Mouse (Mus musculus): ENCODE measurements around the gene Cdc123.

Gene Cdc123

DNA sequence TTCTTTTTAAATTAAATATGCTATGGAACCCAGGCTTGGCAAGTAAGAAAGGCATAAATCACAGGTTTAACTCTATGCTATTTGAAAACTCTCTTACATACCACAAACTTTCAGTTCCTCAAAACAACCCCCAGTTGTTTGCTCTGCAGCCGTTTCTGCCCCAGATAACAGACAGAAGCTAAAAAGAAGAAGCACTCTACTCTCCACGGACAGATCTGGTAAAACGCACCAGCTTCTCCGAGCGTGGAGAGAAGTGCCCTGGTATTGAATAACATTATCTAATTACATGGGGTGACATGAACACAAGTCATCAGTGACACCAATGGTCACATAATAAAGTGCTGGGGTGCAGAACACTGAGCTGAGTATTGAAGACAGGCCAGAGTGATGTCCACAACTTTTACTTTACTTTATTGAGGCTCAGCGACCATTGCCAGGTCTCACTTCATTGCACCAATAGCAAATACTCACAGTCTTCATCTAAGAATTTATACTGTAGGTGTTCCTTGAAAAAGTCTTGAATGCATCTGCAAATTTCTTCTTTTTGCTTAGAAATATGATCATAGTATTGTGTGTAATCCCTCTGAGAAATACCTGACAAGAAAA is 40.4 kb downstream of the Cdc123 start:
- DNase-seq (ENCODE audit: low spot score in 2 of 2) = peak in 1 of 2 experiments; percentile 49

- no peak for DNase-seq (ENCODE audit: low spot score in 2 of 2)
Measured at GRCm38 (mm10) chr2:5801927-5802590, 42.9 kb downstream of the Cdc123 start.

DNA sequence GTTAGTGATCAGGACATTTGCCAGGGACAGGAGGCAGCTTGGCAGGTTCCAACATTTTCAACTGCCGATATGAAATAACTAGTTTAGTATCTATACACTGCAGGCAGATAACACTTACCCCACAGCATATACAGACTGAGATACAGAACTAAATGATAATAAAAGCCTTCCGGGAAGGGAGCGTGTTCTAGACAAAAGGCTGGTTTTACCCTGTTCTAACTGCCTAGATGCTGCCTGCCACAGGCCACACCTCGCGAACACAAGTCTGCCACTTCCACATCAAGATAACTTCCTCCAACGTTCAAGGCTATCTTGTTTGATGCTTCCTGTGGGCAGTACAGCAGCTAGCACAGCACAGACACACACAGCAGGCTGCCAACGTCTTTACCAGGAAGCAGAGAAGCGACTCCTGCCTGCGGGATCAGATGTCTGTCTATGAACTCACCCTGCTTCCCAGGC is 43.8 kb downstream of the Cdc123 start:
- peak in 1 of 2 experiments; percentile 50 for DNase-seq (ENCODE audit: low spot score in 2 of 2)

- DNase-seq (ENCODE audit: low spot score in 2 of 2) = no peak
Measured at GRCm38 (mm10) chr2:5797816-5798672, 46.9 kb downstream of the Cdc123 start.

GRCm38 (mm10) chr2:5793771-5794170 is 51.2 kb downstream of the Cdc123 start:
- DNase-seq (ENCODE audit: low spot score in 2 of 2) = no peak

GRCm38 (mm10) chr2:5792056-5792455 is 52.9 kb downstream of the Cdc123 start:
- no peak for DNase-seq (ENCODE audit: low spot score in 2 of 2)

DNA sequence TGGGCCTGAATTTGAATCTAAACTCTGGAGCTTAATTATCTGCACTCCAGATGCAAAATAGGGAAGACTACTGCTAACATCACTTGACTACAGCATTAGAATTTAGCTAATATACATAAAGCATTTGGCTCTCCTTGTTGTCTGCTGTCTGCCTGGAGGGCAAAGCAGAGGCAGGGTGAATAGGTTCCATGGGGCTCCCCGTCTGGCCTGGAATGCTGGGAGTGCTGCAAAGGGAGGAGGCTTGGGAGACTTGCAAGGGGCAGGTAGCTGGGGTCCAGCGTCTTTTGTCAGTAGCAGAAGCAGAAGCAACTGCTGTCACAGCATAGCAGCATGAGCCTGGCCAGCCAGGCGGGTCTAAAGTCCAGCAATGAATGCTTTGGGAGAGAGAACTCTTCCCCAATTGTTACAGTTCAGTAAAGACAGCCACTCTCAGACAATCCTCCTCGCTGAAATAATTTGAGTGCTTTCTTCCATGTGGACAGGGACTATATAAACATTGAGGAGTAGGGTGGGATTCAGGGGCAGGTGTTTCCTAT is 55.3 kb downstream of the Cdc123 start:
- no peak for DNase-seq (ENCODE audit: low spot score in 2 of 2)

GRCm38 (mm10) chr2:5787391-5787790 is 57.6 kb downstream of the Cdc123 start:
- no peak for DNase-seq (ENCODE audit: low spot score in 2 of 2)

GRCm38 (mm10) chr2:5772464-5772863 is 72.5 kb downstream of the Cdc123 start:
- DNase-seq (ENCODE audit: low spot score in 2 of 2) = no peak

DNA sequence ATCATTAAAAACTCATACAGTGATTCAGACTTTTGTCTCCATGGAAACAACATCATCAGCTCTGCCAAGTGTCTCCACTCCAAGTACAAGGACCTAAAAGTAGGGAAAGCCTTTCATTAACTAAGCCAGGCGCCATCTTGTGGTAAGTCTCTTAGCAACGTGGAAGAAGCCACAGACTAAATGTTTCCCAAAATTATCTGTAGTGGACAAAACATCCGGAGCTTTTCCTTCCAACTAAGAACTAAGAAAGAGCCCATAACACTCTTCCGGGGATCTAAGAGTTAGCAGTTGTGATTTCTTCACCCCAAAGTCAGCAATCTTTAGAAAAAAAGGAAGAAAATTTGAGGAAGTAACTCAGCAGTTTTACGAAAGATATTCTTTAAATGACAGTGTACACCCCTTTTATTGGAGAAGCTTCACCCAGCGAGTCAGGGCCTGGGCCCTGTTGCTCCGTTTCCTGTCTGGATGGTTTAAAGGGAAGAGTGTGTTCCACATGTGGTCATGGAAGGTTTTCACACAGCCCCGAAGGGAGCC is 74.2 kb downstream of the Cdc123 start:
- DNase-seq (ENCODE audit: low spot score in 2 of 2) = no peak

DNA sequence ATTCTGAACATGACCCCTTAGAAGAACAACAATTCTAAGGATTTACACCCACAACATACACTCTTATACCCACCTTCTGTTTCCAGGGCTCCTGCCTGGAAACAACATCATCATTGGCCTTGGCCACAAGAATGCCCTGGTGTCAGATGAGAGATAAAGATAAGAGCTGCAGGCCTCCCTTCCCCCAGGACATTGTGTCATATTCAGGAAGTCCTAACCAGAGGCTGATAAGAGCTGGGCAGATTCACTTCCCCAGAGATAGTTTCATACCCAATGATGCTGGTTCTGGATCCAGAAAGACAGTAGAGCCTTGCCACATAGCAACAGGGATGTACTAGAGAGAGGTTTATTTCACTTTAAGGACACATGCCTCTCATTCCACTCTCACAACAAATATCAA is 75.3 kb downstream of the Cdc123 start:
- DNase-seq (ENCODE audit: low spot score in 2 of 2) = no peak

DNA sequence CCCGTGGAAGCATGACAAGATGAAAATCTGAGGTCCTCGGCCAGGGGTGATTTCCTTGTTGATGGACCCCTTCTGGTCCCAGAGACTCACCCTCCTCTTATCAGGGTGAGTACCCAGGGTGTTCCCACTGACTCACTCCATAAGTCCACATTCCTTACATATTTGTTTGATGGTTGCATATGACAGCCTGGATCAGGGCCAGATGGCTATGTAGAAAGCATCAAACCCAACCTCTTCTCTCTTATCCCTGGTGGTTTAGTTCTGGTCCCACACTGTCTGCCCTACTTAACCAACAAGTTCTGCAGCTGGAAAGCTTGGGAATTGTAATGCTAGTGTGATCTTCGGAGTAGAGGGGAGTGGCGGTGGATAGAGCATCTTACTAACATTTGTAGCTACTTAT is 76.0 kb downstream of the Cdc123 start:
- DNase-seq (ENCODE audit: low spot score in 2 of 2) = no peak

DNA sequence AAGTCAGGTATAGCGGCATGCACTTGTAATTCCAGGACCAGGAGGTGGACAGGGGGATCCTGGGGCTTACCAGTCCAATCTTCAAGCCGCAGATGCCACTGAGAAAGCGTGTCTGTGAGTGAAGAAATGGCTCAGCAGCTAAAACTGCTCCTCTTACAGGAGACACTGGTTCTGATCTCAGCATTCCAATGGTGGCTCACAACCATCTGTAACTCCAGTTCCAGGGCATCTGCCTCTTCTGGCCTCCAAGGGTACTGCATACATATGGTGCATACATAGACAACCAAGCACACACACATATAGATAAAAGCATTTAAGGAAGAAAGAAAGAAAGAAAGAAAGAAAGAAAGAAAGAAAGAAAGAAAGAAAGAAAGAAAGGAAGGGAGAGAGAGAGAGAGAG is 82.9 kb downstream of the Cdc123 start:
- DNase-seq (ENCODE audit: low spot score in 2 of 2) = no peak

GRCm38 (mm10) chr2:5760479-5761008 is 84.4 kb downstream of the Cdc123 start:
- DNase-seq (ENCODE audit: low spot score in 2 of 2) = no peak

GRCm38 (mm10) chr2:5758569-5758968 is 86.4 kb downstream of the Cdc123 start:
- no peak for DNase-seq (ENCODE audit: low spot score in 2 of 2)

DNA sequence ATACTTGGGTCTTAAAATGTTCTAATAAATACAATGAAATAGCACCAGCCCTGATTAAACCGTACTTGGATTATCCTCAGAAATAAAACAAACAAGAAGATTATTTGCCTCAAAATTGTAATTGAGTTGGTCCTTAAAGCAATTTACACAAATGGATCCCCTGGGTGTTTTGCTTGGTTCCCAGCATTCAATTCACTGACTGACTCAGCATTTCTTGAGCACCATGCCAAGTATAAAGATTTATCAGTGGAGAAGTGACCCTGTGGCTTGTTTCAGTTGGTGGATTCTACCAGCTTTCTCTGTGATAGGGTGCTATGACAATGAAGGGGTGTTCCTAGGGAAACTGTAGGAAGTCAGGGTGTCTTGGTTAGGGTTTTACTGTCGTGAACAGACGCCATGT is 94.1 kb downstream of the Cdc123 start:
- DNase-seq (ENCODE audit: low spot score in 2 of 2) = no peak

- no peak for DNase-seq (ENCODE audit: low spot score in 2 of 2)
Measured at GRCm38 (mm10) chr2:5749210-5749609, 95.8 kb downstream of the Cdc123 start.

- no peak for DNase-seq (ENCODE audit: low spot score in 2 of 2)
Measured at GRCm38 (mm10) chr2:5747545-5748043, 97.4 kb downstream of the Cdc123 start.

- DNase-seq (ENCODE audit: low spot score in 2 of 2) = no peak
Measured at GRCm38 (mm10) chr2:5746529-5746928, 98.4 kb downstream of the Cdc123 start.
